Mouse (Mus musculus): Measurements from ENCODE around the gene Grm5. TPM values are rescaled to one million over a fixed set of nuclear protein-coding genes. Genes with fewer than 3 reads are reported as not detected.

Gene Grm5
- polyA plus RNA-seq, 1 experiment: not detected

DNA sequence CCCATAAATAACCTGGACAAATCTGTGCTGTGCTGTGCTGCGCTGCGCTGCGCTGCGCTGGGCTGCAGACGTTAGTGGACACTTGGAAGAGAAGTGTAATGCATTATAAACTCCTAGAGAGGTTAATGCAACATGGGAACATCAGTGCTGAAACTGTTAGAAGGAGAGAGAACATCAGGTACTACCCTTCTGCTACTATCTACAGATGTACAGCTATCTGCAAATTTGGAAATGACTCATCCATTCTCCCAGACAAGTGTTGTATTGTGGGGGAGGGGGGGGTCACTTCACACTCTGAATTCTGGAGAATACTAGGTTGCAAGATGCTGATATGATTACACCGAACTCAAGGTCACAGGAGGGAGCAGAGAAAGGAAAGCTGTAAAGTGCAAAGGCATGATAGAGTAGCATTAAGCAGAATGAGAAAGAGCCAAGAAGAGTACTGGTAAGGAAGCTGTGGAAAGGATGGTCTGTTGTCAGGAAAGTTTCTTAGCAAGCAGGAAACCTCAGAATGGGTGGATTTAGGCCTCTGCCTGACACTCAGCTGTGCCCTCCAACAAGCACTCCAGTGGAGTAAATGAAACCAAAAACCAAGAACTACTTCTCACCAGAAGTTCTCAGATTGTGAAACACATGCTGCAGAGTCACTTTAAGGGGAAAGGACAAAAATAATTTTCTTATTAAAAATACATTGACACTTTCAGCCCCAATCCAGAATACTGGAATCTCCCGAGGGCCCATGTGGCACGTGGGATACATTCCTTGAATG, 544.3 kb downstream of the Grm5 start:
- TF ChIP-seq CTCF (IDR thresholded peaks at IDR 0.05; ENCODE audit: borderline replicate concordance, insufficient read depth, low read length) (no peak), POLR2A (IDR thresholded peaks at IDR 0.05; ENCODE audit: low read depth, low read length) (no peak)
- Histone ChIP-seq H3K4me3 (ENCODE audit: insufficient read depth, low read length) (no peak overlapping the region), H3K27ac (ENCODE audit: insufficient read depth, low read length) (no peak overlapping the region), H3K4me1 (ENCODE audit: control insufficient read depth, insufficient read depth, low read length) (no peaks in the 10 kb centered on the region)

DNA sequence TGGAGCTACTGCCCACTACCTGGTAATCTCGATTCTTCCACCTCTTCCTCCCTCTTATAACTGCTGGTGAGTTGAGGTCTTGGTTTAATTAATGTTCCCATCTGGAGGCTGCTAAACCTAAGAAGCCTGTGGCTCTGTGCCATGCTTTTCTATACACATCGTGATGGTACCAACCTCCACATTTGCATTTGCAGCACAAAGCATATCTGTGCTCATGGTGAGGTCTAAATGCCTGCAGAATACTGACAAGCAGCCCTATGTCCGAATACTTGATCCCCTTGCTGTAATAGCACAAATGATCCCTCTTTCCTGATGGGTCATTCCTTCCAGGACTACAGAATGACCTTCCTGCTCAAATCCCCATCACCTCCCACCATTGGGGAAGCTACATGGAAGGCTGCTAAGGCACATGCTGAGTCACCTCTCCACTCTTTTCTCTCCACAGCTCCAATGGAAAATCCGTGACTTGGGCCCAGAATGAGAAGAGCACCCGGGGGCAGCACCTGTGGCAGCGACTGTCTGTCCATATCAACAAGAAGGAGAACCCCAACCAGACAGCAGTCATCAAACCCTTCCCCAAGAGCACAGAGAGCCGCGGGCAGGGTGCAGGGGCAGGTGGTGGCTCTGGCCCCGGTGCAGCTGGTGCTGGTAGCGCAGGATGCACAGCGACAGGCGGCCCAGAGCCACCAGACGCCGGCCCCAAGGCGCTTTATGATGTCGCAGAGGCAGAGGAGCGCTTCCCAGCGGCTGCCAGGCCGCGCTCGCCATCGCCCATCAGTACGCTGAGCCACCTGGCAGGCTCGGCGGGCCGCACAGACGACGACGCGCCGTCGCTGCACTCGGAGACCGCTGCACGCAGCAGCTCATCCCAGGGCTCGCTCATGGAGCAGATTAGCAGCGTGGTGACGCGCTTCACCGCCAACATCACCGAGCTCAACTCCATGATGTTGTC, 545.8 kb downstream of the Grm5 start:
- TF ChIP-seq POLR2A (IDR thresholded peaks at IDR 0.05; ENCODE audit: low read depth, low read length) (no peak), CTCF (IDR thresholded peaks at IDR 0.05; ENCODE audit: borderline replicate concordance, insufficient read depth, low read length) (no peak)
- no peak overlapping the region for H3K27ac ChIP-seq (ENCODE audit: insufficient read depth, low read length)
- H3K4me3 ChIP-seq (ENCODE audit: insufficient read depth, low read length): no peak overlapping the region
- no peaks in the 10 kb centered on the region for H3K4me1 ChIP-seq (ENCODE audit: control insufficient read depth, insufficient read depth, low read length)

- Histone ChIP-seq H3K27ac (ENCODE audit: insufficient read depth, low read length) (no peak overlapping the region), H3K4me3 (ENCODE audit: insufficient read depth, low read length) (no peak overlapping the region), H3K4me1 (ENCODE audit: control insufficient read depth, insufficient read depth, low read length) (no peaks in the 10 kb centered on the region)
- TF ChIP-seq POLR2A (IDR thresholded peaks at IDR 0.05; ENCODE audit: low read depth, low read length): no peak
- TF ChIP-seq CTCF (IDR thresholded peaks at IDR 0.05; ENCODE audit: borderline replicate concordance, insufficient read depth, low read length): no peak
Measured at GRCm38 (mm10) chr7:88130488-88130849, 546.5 kb downstream of the Grm5 start.

GRCm38 (mm10) chr7:88159542-88160241, 575.7 kb downstream of the Grm5 start:
- H3K4me1 ChIP-seq (ENCODE audit: control insufficient read depth, insufficient read depth, low read length): no peaks in the 10 kb centered on the region
- no peak overlapping the region for H3K27ac ChIP-seq (ENCODE audit: insufficient read depth, low read length)
- H3K4me3 ChIP-seq (ENCODE audit: insufficient read depth, low read length): no peak overlapping the region
- no peak for TF ChIP-seq CTCF (IDR thresholded peaks at IDR 0.05; ENCODE audit: borderline replicate concordance, insufficient read depth, low read length)
- TF ChIP-seq POLR2A (IDR thresholded peaks at IDR 0.05; ENCODE audit: low read depth, low read length): no peak

DNA sequence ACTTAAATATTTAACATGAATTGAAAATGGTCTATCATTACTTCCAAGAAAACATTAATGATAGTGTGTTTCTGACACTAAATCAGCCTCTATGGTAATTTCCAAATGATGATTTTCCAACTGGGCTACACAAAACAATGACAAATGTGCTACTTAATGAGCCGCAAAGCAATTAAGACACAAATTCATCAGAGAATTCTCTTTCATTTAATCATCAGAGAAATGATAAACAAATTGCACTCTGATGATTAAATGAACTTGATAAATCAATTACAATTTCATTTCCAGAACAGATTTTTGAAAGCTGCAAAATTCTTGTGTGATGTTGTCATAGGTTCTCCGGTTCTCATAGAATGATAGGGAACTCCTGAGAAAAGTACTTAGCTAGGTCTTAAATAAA, 577.6 kb downstream of the Grm5 start:
- no peak for TF ChIP-seq POLR2A (IDR thresholded peaks at IDR 0.05; ENCODE audit: low read depth, low read length)
- TF ChIP-seq CTCF (IDR thresholded peaks at IDR 0.05; ENCODE audit: borderline replicate concordance, insufficient read depth, low read length): no peak
- Histone ChIP-seq H3K4me1 (ENCODE audit: control insufficient read depth, insufficient read depth, low read length) (no peaks in the 10 kb centered on the region), H3K27ac (ENCODE audit: insufficient read depth, low read length) (no peak overlapping the region), H3K4me3 (ENCODE audit: insufficient read depth, low read length) (no peak overlapping the region)

Other genes with a start within 250 kb of the Grm5 start
- gene Tyr, start 90.7 kb upstream of the Grm5 start, polyA plus RNA-seq (2011; ENCODE audit: insufficient read length, low read depth, missing spikeins): not detected in 2 replicates

Measured in embryonic fibroblast, embryonic 13.5 days (primary cell).